Mouse (Mus musculus) brain, embryonic 18.5 days (tissue): ENCODE results near the gene Ccdc81.
A peak's percentile ranks its signal among the peaks of the same experiment; 100 is the strongest.

Experiments
- DNase-seq: peaks from one replicate; pipeline ENCODE4 v3.0.0-alpha.2; 2012; ENCODE audit warnings: low read depth, low spot score

Gene Ccdc81

DNA sequence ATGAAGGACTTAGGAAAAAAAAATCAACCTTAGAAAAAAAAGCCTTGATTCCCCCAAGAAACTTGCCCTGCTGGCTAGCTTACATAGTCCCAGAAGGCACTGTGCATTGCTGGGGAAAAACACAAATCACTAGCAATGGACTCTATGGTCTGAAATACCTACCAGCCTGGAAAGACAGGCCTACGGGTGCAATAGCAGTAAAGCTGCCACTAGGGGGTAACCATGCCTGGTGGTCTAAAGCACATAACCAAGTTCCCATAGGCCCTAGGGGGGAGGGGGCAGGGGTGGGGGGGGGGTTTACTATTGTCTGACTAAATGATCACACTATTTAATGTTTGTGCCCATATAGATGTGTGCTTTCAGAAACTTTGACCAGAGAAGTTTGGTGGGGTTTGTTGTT lies 38.7 kb downstream of the Ccdc81 start:
- no peak for DNase-seq

DNA sequence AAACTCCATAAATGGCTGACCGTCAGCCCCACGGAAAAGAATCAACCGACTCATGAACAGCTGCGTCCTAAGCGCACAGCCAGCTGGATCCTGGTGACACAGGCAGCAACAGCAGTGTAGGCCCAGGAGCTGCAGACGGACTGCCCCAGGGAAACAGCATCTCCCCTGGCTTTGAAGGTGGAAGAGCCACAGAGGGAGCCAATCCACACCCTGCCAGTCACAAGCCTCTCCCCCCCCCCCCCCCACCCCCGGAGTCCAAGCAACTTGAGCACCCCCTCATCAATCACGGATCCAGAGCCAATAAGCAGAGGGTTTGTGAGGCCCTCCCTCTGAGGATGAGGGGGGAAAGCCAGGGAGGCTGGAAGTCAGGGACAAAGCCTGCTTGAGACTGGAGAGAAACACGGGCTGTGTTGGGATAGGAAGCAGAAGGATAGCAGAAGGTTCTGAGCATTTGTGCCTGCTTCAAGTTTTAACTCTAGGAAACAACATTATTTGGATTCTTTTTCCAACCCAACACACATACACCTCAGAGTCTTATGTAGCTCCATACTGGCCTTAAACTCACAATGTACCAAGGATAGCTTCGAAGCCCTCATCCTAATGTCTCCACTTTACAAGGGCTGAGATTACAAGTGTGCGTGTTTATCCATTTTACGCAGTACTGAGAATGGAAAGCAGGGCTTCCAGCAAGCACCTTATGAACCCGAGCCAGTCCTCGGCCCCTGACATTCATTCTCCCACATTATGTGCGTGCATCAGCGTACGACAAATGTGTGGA lies 46.8 kb downstream of the Ccdc81 start:
- DNase-seq, result no peak

DNA sequence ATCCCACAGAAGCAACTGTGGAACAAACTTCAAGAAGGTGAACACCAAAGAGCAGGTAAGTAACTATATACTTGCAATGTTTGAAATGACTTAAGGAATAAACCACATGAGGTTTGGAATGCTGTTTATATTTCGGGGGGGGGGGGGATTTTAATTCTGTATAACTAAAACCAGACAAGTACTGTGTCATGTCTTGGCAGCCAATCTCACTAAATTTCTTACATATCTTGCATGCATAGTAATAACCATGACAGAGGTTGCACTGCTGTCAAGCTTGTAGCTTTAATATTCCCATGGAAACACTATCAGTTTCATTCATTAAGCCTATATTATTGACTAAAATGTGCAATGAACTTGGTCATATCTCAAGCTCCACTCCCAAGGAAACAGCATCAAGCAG lies 48.2 kb downstream of the Ccdc81 start:
- no peak for DNase-seq

DNA sequence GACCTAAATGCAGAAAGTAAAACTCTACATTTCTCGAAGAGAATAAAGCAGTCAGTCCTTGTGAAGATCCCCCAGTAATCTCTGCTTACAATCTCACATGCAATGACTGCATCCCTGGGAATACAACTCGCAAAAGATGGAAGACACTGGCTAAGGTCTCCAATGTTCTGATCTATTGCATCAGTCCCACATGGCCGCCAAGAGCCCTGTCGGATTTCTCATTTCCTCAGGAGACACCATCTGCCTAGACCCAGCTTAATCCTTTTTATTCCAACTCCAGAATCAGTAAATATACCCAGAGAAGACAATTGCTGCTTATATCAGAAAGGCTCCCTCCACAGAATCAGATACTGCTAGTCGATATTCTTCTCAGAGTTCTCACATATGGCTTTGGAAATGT lies 50.3 kb downstream of the Ccdc81 start:
- no peak for DNase-seq

- DNase-seq, result no peak
Observed at GRCm38 (mm10) chr7:89852158-89853095, 51.0 kb downstream of the Ccdc81 start.

GRCm38 (mm10) chr7:89850510-89850909 lies 52.9 kb downstream of the Ccdc81 start:
- DNase-seq, result no peak

- DNase-seq, result no peak
Observed at GRCm38 (mm10) chr7:89845669-89846068, 57.8 kb downstream of the Ccdc81 start.

DNA sequence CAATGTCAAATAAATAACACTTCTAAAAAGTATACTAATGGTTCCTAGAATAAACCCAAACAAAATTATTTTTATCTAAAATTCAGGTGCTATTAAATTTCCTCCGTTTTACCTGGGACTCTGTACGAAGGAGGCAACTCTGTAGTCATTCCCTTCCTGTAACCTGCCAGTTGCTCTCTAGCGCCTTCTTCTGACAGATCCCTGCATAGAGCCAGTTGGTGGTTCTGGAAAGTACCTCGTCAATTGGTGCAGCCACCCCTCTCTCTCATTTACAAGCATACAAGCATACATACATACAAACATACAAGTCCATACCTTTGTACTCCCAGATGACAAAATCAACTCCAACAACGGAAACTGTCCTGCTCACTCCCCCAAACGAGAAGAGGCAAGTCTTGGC lies 59.9 kb downstream of the Ccdc81 start:
- DNase-seq, result no peak

DNA sequence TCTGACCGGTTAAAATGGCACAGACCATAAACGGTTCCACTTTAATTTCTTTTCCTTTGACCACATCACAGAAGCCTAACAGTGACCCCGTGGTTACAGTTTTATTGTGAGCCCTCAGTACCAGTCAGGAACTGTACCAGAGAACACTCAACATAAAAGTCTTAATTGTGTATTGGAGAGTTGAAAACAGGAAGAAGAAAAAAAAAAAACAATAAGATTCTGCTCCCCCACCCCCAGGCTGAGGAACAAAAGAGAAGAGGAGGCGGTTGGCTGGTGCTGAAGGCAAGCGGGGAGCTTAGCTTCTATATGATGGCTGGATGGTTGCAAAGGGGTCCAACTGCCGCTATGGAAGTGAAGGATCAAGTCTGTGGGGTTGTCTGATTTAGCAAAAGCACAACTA lies 60.3 kb downstream of the Ccdc81 start:
- DNase-seq, result no peak

- no peak for DNase-seq
Observed at GRCm38 (mm10) chr7:89842404-89842715, 61.1 kb downstream of the Ccdc81 start.

GRCm38 (mm10) chr7:89841670-89842403 lies 61.6 kb downstream of the Ccdc81 start:
- peak; percentile 78 for DNase-seq

- DNase-seq, result no peak
Observed at GRCm38 (mm10) chr7:89839721-89840120, 63.7 kb downstream of the Ccdc81 start.

DNA sequence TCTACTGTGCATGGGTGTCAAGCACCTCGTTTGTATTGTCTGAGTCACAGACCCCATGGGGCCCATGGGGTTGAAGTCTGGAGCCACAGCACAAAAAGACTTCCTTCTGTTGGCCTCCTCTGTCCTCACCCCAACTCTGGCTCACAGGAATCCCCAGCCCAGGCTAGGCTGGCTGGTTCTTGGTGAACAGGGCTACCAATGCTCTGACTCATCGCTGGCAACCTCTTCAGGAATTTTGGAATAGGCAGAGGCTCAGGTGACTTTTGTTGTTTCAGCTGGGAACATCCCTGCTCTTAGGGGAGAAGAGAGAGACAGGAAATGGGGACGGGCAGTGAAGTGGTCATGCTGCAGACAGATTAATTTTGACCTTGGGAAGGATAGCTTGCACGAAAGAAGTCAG lies 65.6 kb downstream of the Ccdc81 start:
- DNase-seq, result no peak

DNA sequence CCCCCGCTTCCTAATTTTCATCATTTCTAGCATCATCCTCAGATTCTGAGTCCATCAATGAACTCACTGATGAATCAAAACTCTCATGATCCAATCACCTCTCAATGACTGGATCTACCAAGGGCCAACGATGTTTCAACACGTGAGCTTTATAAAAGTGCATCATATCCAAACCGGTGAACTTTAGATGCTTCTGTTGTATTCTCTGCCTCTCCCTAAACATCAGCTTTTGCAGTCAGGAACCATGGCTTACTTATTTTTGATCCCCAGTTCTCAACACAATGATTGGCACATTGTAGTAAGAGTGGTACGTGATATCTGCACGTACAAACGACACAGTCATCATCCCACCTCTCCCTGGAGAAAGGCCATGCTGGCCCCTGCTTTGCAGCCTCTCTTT lies 66.8 kb downstream of the Ccdc81 start:
- no peak for DNase-seq

DNA sequence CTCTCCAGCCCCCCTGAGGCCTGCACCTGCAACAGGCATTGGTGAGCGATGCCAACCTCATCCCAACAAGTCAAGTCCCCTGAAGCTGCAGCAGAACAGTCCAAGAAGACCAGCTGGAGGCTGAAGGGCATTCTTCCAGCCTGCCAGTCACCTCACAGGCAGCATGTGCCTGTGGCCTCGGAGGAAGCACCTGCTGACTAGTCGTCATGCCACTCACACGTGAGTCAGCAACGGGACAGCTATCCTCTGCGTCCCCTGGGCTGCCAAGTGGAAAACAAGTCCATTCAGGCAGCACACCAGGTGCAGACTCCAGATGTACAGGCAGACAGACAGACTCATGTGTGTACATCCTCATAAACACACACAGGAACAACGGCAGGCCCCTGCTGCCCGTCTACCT lies 67.9 kb downstream of the Ccdc81 start:
- DNase-seq, result no peak

GRCm38 (mm10) chr7:89833521-89833920 lies 69.9 kb downstream of the Ccdc81 start:
- DNase-seq, result no peak

DNA sequence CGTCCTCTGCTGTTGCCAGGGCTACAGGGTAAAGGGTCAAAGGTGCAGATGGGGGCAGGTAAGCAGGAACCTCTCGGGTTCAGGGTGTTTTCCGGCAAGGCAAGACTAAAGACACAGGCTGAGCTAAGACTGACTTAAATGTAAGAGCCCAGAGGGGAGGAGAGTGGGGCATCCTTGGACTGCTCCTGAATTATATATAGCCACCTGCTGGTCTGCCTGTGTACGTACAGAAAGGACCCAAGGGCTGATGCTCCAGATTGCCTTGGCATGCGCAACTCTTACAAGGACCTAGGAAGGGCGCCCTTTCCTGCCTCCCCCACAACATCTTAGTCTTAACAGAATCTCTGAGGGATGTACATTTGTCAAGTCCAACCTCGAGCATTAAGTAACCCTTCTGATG lies 74.2 kb downstream of the Ccdc81 start:
- no peak for DNase-seq

GRCm38 (mm10) chr7:89828436-89829065 lies 74.9 kb downstream of the Ccdc81 start:
- DNase-seq, result no peak
